Mouse (Mus musculus) heart, embryonic 14.5 days (tissue): ENCODE data around the gene Tpbpb. TPM values are rescaled to one million over a fixed set of nuclear protein-coding genes. Genes with fewer than 3 reads are reported as not detected.
A peak's percentile ranks its signal among the peaks of the same experiment; 100 is the strongest.
"Not testable (repeated sequence)": the region's sequence is repeated elsewhere in the genome, so short reads cannot be mapped to it uniquely, and the experiment has no call there.

Experiments
- ATAC-seq: fragments of 200-750 bp; cut with Nextera tagmentation; 2 replicates; pipeline ENCODE4 v1.8.0; 2017; ENCODE audit warnings: low read depth, moderate TSS enrichment; ENCODE audit not compliant: insufficient number of reproducible peaks, insufficient read depth, low FRiP score
- H3K27ac ChIP-seq, 2 experiments: fragments of 200-500 bp in 1 of 2; fragments of 300-500 bp in 1 of 2; sonication (generic) in 1 of 2; replicated peaks in 1 of 2; 2 replicates each; pipeline ENCODE4 v1.5.1; 2012 to 2014; ENCODE audit warnings: low read depth in 2 of 2, low read length in 2 of 2, control low read depth in 1 of 2, mild to moderate bottlenecking in 1 of 2, mixed read lengths in 1 of 2; ENCODE audit not compliant: control insufficient read depth in 1 of 2, insufficient read depth in 1 of 2
- H3K27me3 ChIP-seq: fragments of 300-500 bp; sonication (generic); 2 replicates; pipeline ENCODE4 v1.6.1; 2014; ENCODE audit warnings: mild to moderate bottlenecking, low read length, control low read depth; ENCODE audit not compliant: control insufficient read depth, insufficient read depth
- H3K36me3 ChIP-seq: fragments of 300-500 bp; sonication (generic); 2 replicates; pipeline ENCODE4 v1.6.1; 2014; ENCODE audit warnings: mild to moderate bottlenecking, control low read depth, low read length, mixed read lengths; ENCODE audit not compliant: control insufficient read depth, insufficient read depth
- H3K4me1 ChIP-seq, 2 experiments: fragments of 200-500 bp in 1 of 2; fragments of 300-500 bp in 1 of 2; sonication (generic) in 1 of 2; 2 replicates each; pipeline ENCODE4 v1.6.1; 2012 to 2014; ENCODE audit warnings: low read length in 2 of 2, control low read depth in 1 of 2, mixed read lengths in 1 of 2; ENCODE audit not compliant: control insufficient read depth in 2 of 2, insufficient read depth in 2 of 2
- H3K4me2 ChIP-seq: fragments of 300-500 bp; sonication (generic); 2 replicates; pipeline ENCODE4 v1.6.1; 2014; ENCODE audit warnings: mild to moderate bottlenecking, low read length
- H3K4me3 ChIP-seq, 2 experiments: fragments of 200-500 bp in 1 of 2; fragments of 300-500 bp in 1 of 2; sonication (generic) in 1 of 2; 2 replicates each; pipeline ENCODE4 v1.5.1; 2012 to 2014; ENCODE audit warnings: low read length in 2 of 2, mild to moderate bottlenecking in 2 of 2, control low read depth in 1 of 2, low read depth in 1 of 2, moderate library complexity in 1 of 2; ENCODE audit not compliant: control insufficient read depth in 1 of 2, insufficient read depth in 1 of 2
- H3K9ac ChIP-seq: fragments of 300-500 bp; sonication (generic); 2 replicates; pipeline ENCODE4 v1.6.1; 2014; ENCODE audit warnings: mild to moderate bottlenecking, low read length
- H3K9me3 ChIP-seq: fragments of 300-500 bp; sonication (generic); 2 replicates; pipeline ENCODE4 v1.6.1; 2016; ENCODE audit warnings: low read length, control low read depth; ENCODE audit not compliant: control insufficient read depth
- WGBS: fragments of 180-500 bp; shearing (Covaris S2); extraction: QIAGEN DNeasy Blood & Tissue Kit; methylation state at CpG from one replicate; pipeline ENCODE4 v1.1.7; 2014; 5-methylcytosine and 5-hydroxymethylcytosine counted together
- polyA plus RNA-seq: library from polyadenylated mRNA; unstranded; fragments of >200 nt; fragmentation: Nextera tagmentation; extraction: Ambion mirVana; gene quantifications from 2 replicates; pipeline ENCODE4 v1.2.1, GENCODE M21; 2014

Gene Tpbpb
- not detected in 2 replicates for polyA plus RNA-seq

DNA sequence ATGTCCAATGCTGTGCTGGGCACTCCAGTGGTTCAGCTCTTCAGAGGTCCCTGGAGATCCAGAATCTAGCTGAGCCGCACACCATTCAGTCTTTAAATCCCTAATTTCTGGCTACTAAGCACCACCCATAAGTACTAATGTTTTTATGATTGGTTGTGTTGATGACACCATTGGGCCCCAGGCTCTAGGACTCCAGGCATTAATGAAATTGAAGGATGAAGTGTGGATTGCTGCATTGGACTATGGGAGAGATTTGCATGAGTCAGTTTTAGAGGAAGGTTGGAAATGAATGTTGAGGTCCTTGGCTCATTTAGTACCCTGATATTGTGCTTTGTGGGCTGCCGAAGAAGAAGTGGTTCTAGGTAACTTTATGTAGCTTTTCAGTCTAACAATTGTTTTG is at the start of gene Tpbpb:
Gene Tpbpb (minus strand): TSS at position 101 of the 400 bp plus-strand sequence.
- not testable (repeated sequence) for H3K27ac ChIP-seq, H3K4me1 ChIP-seq, H3K36me3 ChIP-seq, H3K4me3 ChIP-seq, H3K27me3 ChIP-seq, ATAC-seq, H3K4me2 ChIP-seq, H3K9me3 ChIP-seq, H3K9ac ChIP-seq
- WGBS = 78% methylated on average over 2 of the region's 2 CpGs

DNA sequence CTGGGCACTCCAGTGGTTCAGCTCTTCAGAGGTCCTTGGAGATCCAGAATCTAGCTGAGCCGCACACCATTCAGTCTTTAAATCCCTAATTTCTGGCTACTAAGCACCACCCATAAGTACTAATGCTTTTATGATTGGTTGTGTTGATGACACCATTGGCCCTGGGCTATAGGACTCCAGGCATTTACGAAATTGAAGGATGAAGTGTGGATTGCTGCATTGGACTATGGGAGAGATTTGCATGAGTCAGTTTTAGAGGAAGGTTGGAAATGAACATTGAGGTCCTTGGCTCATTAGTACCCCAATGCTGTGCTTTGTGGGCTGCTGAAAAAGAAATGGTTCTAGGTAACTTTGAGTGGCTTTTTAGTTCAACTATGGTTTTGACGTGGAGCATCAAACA is 37.2 kb upstream of the Tpbpb start, which contains the start of gene Tpbpa:
Gene Tpbpa (minus strand): TSS at position 101 of the 400 bp plus-strand sequence.
- H3K9ac ChIP-seq, H3K27ac ChIP-seq, H3K4me1 ChIP-seq, H3K9me3 ChIP-seq, H3K36me3 ChIP-seq, H3K4me3 ChIP-seq, ATAC-seq, H3K27me3 ChIP-seq, H3K4me2 ChIP-seq: not testable (repeated sequence)
- 63% methylated on average over 3 of the region's 3 CpGs for WGBS

DNA sequence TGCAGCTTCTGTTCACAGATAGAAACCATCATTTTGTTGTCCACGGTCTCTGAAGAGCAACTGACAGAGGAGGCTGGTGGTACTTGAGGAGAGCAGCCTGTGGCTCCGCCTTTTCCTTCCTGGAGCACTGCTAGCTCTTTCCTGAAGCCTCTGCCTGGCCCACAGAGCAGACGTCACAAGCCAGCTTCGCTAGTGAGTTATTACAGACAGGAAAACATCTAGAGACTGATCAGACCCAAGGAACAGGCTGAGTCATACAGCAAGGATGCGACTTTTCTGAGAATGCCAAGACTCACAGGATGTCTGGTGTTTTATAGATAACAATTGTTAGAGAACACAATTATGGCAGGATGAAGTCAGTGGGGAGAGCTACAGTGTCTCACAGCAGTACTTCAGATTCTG is 31.8 kb upstream of the Tpbpb start, which contains the start of the genes Gm49391 and Ctla2a:
Gene Gm49391 (minus strand): TSS at position 72 of the 402 bp plus-strand sequence.
Gene Ctla2a (minus strand): TSS at position 126 of the 402 bp plus-strand sequence.
- Histone ChIP-seq H3K36me3 (no peaks in the 10 kb centered on the region), H3K4me2 (no peak within 1 kb of the TSS), H3K4me3 (no peak within 1 kb of the TSS), H3K27me3 (no peaks in the 10 kb centered on the region), H3K9ac (no peak within 1 kb of the TSS), H3K27ac (peak within 1 kb of the TSS; percentile 37 to 62; a peak in 2 of 4 replicates), H3K9me3 (no peaks in the 10 kb centered on the region), H3K4me1 (no peaks in the 10 kb centered on the region)
- 40% methylated on average over 5 of the region's 5 CpGs for WGBS
- ATAC-seq = peak; percentile 88

DNA sequence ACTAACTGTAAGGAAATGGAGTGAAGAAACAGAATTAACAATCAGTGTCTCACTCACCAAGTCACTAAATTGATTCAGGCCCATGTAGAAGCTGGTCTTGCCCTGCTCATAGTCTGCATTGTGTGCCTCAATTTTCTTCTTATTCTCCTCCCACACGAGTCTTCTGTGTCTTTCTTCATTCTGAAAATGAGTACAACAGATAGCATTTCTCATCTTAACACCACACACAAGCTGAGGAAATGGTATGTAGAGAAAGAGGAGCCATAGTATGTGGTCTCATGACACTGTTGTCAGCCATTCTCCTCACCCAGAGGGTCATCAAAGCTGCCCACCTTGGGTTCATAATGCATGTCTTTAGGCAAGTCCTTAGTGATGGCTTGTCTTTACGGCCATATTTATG is 30.8 kb upstream of the Tpbpb start, which contains the start of gene Gm49393:
Gene Gm49393 (minus strand): TSS at position 101 of the 400 bp plus-strand sequence.
- H3K9me3 ChIP-seq, H3K9ac ChIP-seq, H3K27me3 ChIP-seq, H3K4me1 ChIP-seq, H3K4me2 ChIP-seq, H3K4me3 ChIP-seq, ATAC-seq, H3K27ac ChIP-seq, H3K36me3 ChIP-seq: not testable (repeated sequence)
- 50% methylated on average over 2 of the region's 2 CpGs for WGBS

DNA sequence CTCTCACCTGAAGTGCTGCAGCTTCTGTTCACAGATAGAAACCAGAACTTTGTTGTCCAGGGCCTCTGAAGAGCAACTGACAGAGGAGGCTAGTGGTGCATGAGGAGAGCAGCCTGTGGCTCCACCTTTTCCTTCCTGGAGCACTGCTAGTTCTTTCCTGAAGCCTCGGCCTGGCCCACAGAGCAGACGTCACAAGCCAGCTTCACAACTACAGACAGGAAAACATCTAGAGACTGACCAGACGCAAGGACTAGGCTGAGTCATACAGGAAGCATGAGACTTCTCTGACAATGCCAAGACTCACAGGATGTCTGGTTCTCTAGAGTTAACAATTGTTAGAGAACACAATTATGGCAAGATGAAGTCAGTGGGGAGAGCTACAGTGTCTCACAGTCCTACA is 7.4 kb downstream of the Tpbpb start, which contains the start of gene Ctla2b:
Gene Ctla2b (minus strand): TSS at position 120 of the 400 bp plus-strand sequence.
- 35% methylated on average over 3 of the region's 3 CpGs for WGBS
- ATAC-seq = peak; percentile 86

DNA sequence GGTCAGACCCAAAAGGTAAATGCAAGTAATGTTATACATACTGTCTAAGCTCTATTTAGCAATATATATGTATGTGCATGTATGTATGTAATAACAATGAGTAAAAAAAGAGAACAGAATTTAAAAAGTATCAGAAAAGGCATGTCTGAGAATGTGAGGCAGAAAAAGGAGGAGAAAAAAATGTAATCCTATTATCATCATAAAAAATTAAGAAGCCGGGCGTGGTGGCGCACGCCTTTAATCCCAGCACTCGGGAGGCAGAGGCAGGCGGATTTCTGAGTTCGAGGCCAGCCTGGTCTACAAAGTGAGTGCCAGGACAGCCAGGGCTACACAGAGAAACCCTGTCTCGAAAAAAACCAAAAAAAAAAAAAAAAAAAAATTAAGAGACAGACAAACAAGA is 7.9 kb downstream of the Tpbpb start, which contains the start of gene Gm49392:
Gene Gm49392 (minus strand): TSS at position 101 of the 400 bp plus-strand sequence.
- H3K36me3 ChIP-seq, H3K9me3 ChIP-seq, H3K4me2 ChIP-seq, H3K27me3 ChIP-seq, H3K9ac ChIP-seq, ATAC-seq, H3K4me1 ChIP-seq, H3K4me3 ChIP-seq: not testable (repeated sequence)
- peak within 1 kb of the TSS; percentile 69 to 88 for H3K27ac ChIP-seq
- 84% methylated on average over 7 of the region's 8 CpGs for WGBS

More for the DNA sequence above, 7.4 kb downstream of the Tpbpb start, which contains the start of gene Ctla2b:
- H3K36me3 ChIP-seq = no peaks in the 10 kb centered on the region
- no peaks in the 10 kb centered on the region for H3K4me1 ChIP-seq
- no peak within 1 kb of the TSS for H3K9ac ChIP-seq
- no peak within 1 kb of the TSS for H3K4me3 ChIP-seq
- no peaks in the 10 kb centered on the region for H3K27me3 ChIP-seq
- peak within 1 kb of the TSS; percentile 69 to 88 for H3K27ac ChIP-seq
- H3K4me2 ChIP-seq = no peak within 1 kb of the TSS
- H3K9me3 ChIP-seq = no peaks in the 10 kb centered on the region; the same call in none of the 2 replicates

DNA sequence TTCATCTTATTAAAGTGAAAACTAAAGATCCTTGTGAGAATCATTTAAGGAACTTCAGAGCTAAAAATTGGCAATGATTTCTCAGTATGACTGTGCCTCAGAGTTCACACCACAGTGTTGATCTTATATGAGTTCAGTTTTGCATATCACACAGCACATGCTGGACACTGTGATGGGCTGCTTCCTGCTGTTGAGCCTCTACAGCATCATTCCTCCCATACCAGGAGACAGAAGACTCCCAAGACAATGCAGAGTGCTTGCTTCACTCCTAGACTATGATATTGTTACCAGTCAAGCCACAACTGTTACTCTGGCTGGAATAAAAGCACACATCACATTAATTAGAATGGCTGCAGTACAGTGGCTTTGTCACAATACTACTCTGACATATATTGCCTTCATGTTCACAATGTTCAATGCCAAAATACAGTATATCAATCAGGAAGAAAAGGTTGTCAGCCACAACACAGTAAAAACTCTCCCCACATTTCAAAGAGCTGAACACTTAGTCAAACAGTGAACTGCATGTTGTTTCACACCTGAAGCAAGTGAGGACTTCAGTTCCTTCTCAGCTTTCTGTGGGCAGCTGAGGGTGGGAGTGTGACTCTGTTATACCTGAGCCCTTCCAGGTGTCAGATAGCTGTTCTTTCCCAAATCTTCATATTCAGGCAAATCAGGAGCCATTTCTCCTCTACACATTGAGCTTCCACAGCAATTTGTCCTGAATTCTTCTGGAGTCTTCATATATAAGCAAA is 9.1 kb downstream of the Tpbpb start:
- Histone ChIP-seq H3K4me3 (no peak overlapping the region), H3K36me3 (no peaks in the 10 kb centered on the region)

More for the DNA sequence above, 9.1 kb downstream of the Tpbpb start:
- H3K9me3 ChIP-seq = peaks cover 3% of the 10 kb centered on the region
- no peak overlapping the region for H3K4me2 ChIP-seq
- no peak overlapping the region for H3K9ac ChIP-seq
- no peak for ATAC-seq
- H3K27me3 ChIP-seq = no peaks in the 10 kb centered on the region
- H3K27ac ChIP-seq = no peak overlapping the region
- H3K4me1 ChIP-seq = no peaks in the 10 kb centered on the region
